Mouse (Mus musculus): Measurements from ENCODE around the gene Dennd1c. TPM values are rescaled to one million over a fixed set of nuclear protein-coding genes. Genes with fewer than 3 reads are reported as not detected.

Gene Dennd1c
- polyA plus RNA-seq, 1 experiment: 0.41 TPM

- Histone ChIP-seq H3K27me3 (ENCODE audit: control insufficient read depth, insufficient read depth, low read length) (no peaks in the 10 kb centered on the region), H3K27ac (ENCODE audit: control insufficient read depth, insufficient read depth, low read depth, low read length) (no peak overlapping the region), H3K4me3 (ENCODE audit: control insufficient read depth, low read depth, low read length) (no peak overlapping the region), H3K36me3 (ENCODE audit: control insufficient read depth, insufficient read depth, low read length) (peaks cover 6% of the 10 kb centered on the region), H3K4me1 (ENCODE audit: control insufficient read depth, insufficient read depth, low read length) (peaks cover 18% of the 10 kb centered on the region)
- TF ChIP-seq POLR2A (IDR thresholded peaks at IDR 0.05; ENCODE audit: control insufficient read depth, low read depth, low read length) (no peak), CTCF (IDR thresholded peaks at IDR 0.05; ENCODE audit: control insufficient read depth, insufficient read depth, insufficient replicate concordance, low read depth, low read length) (no peak)
These were observed 48.6 kb downstream of the Dennd1c start for GRCm38 (mm10) chr17:57029691-57030090.

GRCm38 (mm10) chr17:57027471-57027870 is 50.8 kb downstream of the Dennd1c start:
- no peaks in the 10 kb centered on the region for H3K27me3 ChIP-seq (ENCODE audit: control insufficient read depth, insufficient read depth, low read length)
- peaks cover 9% of the 10 kb centered on the region for H3K36me3 ChIP-seq (ENCODE audit: control insufficient read depth, insufficient read depth, low read length)
- no peak overlapping the region for H3K27ac ChIP-seq (ENCODE audit: control insufficient read depth, insufficient read depth, low read depth, low read length)
- H3K4me1 ChIP-seq (ENCODE audit: control insufficient read depth, insufficient read depth, low read length): peaks cover 17% of the 10 kb centered on the region
- H3K4me3 ChIP-seq (ENCODE audit: control insufficient read depth, low read depth, low read length): no peak overlapping the region
- TF ChIP-seq CTCF (IDR thresholded peaks at IDR 0.05; ENCODE audit: control insufficient read depth, insufficient read depth, insufficient replicate concordance, low read depth, low read length) (no peak), POLR2A (IDR thresholded peaks at IDR 0.05; ENCODE audit: control insufficient read depth, low read depth, low read length) (no peak)

DNA sequence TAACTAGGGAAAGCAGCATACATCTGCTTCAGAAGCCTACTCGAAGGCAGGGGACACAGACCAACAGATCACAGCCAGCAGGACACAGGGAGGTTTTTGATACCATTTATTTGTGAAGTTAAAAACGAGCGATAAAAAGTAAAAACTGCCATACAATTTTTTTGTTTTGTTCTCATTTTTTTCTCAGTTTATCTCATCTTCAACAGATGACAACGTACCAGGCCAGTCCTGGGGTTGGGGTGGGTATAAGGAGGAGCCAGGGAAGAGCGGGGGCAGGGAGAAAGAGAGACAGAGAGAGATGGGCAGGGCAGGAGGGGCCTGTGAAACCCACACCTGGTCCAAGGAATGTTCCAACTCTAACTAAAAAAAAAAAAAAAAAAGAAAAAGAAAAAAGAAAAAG is 57.4 kb downstream of the Dennd1c start:
- H3K27me3 ChIP-seq (ENCODE audit: control insufficient read depth, insufficient read depth, low read length): no peaks in the 10 kb centered on the region
- no peak overlapping the region for H3K4me3 ChIP-seq (ENCODE audit: control insufficient read depth, low read depth, low read length)
- TF ChIP-seq POLR2A (IDR thresholded peaks at IDR 0.05; ENCODE audit: control insufficient read depth, low read depth, low read length) (no peak), CTCF (IDR thresholded peaks at IDR 0.05; ENCODE audit: control insufficient read depth, insufficient read depth, insufficient replicate concordance, low read depth, low read length) (no peak)
- H3K27ac ChIP-seq (ENCODE audit: control insufficient read depth, insufficient read depth, low read depth, low read length): no peak overlapping the region
- H3K4me1 ChIP-seq (ENCODE audit: control insufficient read depth, insufficient read depth, low read length): no peaks in the 10 kb centered on the region
- peaks cover 6% of the 10 kb centered on the region for H3K36me3 ChIP-seq (ENCODE audit: control insufficient read depth, insufficient read depth, low read length)

GRCm38 (mm10) chr17:57019693-57020092 is 58.6 kb downstream of the Dennd1c start:
- TF ChIP-seq POLR2A (IDR thresholded peaks at IDR 0.05; ENCODE audit: control insufficient read depth, low read depth, low read length) (no peak), CTCF (IDR thresholded peaks at IDR 0.05; ENCODE audit: control insufficient read depth, insufficient read depth, insufficient replicate concordance, low read depth, low read length) (no peak)
- Histone ChIP-seq H3K4me1 (ENCODE audit: control insufficient read depth, insufficient read depth, low read length) (no peaks in the 10 kb centered on the region), H3K36me3 (ENCODE audit: control insufficient read depth, insufficient read depth, low read length) (peaks cover 3% of the 10 kb centered on the region), H3K4me3 (ENCODE audit: control insufficient read depth, low read depth, low read length) (no peak overlapping the region), H3K27me3 (ENCODE audit: control insufficient read depth, insufficient read depth, low read length) (no peaks in the 10 kb centered on the region), H3K27ac (ENCODE audit: control insufficient read depth, insufficient read depth, low read depth, low read length) (no peak overlapping the region)

Other genes with a start within 250 kb of the Dennd1c start
- 312 and 332 TPM in 2 replicates for gene Rfx2, start 247.5 kb downstream of the Dennd1c start, polyA plus RNA-seq (2012; rRNA removed)
- 166 TPM in 2 replicates for gene Acsbg2, start 204.1 kb downstream of the Dennd1c start, polyA plus RNA-seq (2012; rRNA removed)
- 157 and 164 TPM in 2 replicates for gene 1700061G19Rik, start 203.0 kb downstream of the Dennd1c start, polyA plus RNA-seq (2012; rRNA removed)
- gene Mllt1, start 143.1 kb downstream of the Dennd1c start, polyA plus RNA-seq (2012; rRNA removed): 60.6 and 73.5 TPM in 2 replicates
- not detected in 2 replicates for gene Acer1, start 96.4 kb downstream of the Dennd1c start, polyA plus RNA-seq (2012; rRNA removed)
- 31.1 and 33.7 TPM in 2 replicates for gene Clpp, start 88.2 kb downstream of the Dennd1c start, polyA plus RNA-seq (2012; rRNA removed)
- gene Alkbh7, start 81.2 kb downstream of the Dennd1c start, polyA plus RNA-seq (2012; rRNA removed): 30.2 and 35.7 TPM in 2 replicates
- not detected in 2 replicates for gene Pspn, start 78.5 kb downstream of the Dennd1c start, polyA plus RNA-seq (2012; rRNA removed)
- gene Gtf2f1, start 67.2 kb downstream of the Dennd1c start, polyA plus RNA-seq (2012; rRNA removed): 175 and 195 TPM in 2 replicates
- 19.7 and 21.3 TPM in 2 replicates for gene Gm17949, start 67.0 kb downstream of the Dennd1c start, polyA plus RNA-seq (2012; rRNA removed)
- gene Khsrp, start 47.0 kb downstream of the Dennd1c start, polyA plus RNA-seq (2012; rRNA removed): 45.2 and 45.9 TPM in 2 replicates
- gene Slc25a41, start 36.9 kb downstream of the Dennd1c start, polyA plus RNA-seq (2012; rRNA removed): 45.5 and 48.0 TPM in 2 replicates
- 2.4 and 4.3 TPM in 2 replicates for gene Crb3, start 19.4 kb downstream of the Dennd1c start, polyA plus RNA-seq (2012; rRNA removed)
- 8.8 and 8.9 TPM in 2 replicates for gene Slc25a23, start 18.7 kb downstream of the Dennd1c start, polyA plus RNA-seq (2012; rRNA removed)
- 0.06 and 0.08 TPM in 2 replicates for gene Tubb4a, start 9.3 kb upstream of the Dennd1c start, polyA plus RNA-seq (2012; rRNA removed)
- gene Tnfsf9, start 26.8 kb upstream of the Dennd1c start, polyA plus RNA-seq (2012; rRNA removed): 0.10 TPM in 1 of 2 replicates, not detected in the other
- gene Cd70, start 71.3 kb upstream of the Dennd1c start, polyA plus RNA-seq (2012; rRNA removed): not detected in 2 replicates
- not detected in 2 replicates for gene Tnfsf14, start 115.7 kb upstream of the Dennd1c start, polyA plus RNA-seq (2012; rRNA removed)
- 6.3 and 12.4 TPM in 2 replicates for gene C3, start 149.6 kb upstream of the Dennd1c start, polyA plus RNA-seq (2012; rRNA removed)
- gene Gpr108, start 169.9 kb upstream of the Dennd1c start, polyA plus RNA-seq (2012; rRNA removed): 34.1 and 37.3 TPM in 2 replicates
- gene Trip10, start 170.9 kb upstream of the Dennd1c start, polyA plus RNA-seq (2012; rRNA removed): 4.5 and 5.6 TPM in 2 replicates
- gene Vav1, start 200.6 kb upstream of the Dennd1c start, polyA plus RNA-seq (2012; rRNA removed): 7.4 and 8.4 TPM in 2 replicates

All from testis, adult 2 months (tissue).